Comparison of ENCODE assay signal across 8 mouse cellular contexts in genomic region chr8:70618888-70619334, GRCm38 (mm10). TPM values are rescaled to one million over a fixed set of nuclear protein-coding genes. Genes with fewer than 3 reads are reported as not detected.
DNase-seq lines count a peak whose midpoint lies in the region; ATAC-seq and TF ChIP-seq lines count a peak whose summit lies in the region.

No protein-coding gene starts in this region.

- peak; percentile 67 for DNase-seq in kidney, postnatal 0 days (ENCODE audit: low spot score)
- DNase-seq in kidney, adult 18-20 months: no peak
- peak; percentile 69 for DNase-seq in NIH3T3 (ENCODE audit: low read depth)
- DNase-seq in liver, embryonic 14.5 days (ENCODE audit: low read depth in 3 of 3, low spot score in 3 of 3): peak; percentile 76 to 89 (median 79)
- DNase-seq in spleen, adult 2 months (ENCODE audit: low read depth in 1 of 2, low spot score in 2 of 2): peak; percentile 88 to 90
- DNase-seq in left cerebral cortex, adult 2 months (ENCODE audit: extremely low spot score in 1 of 2, low spot score in 2 of 2): no peak
- DNase-seq in testis, postnatal 14 days (ENCODE audit: low spot score): no peak

- H3K27ac ChIP-seq in kidney, postnatal 0 days: no peak overlapping the region
- peak overlapping the region; percentile 61 for H3K27ac ChIP-seq in liver, embryonic 14.5 days
- H3K27ac ChIP-seq in spleen, adult 2 months (ENCODE audit: insufficient read depth, low read length): peak overlapping the region; percentile 84
- no peak overlapping the region for H3K27ac ChIP-seq in left cerebral cortex, adult 2 months

- H3K27me3 ChIP-seq in kidney, postnatal 0 days (ENCODE audit: insufficient read depth, low read length): no peaks in the 10 kb centered on the region
- H3K27me3 ChIP-seq in liver, embryonic 14.5 days (ENCODE audit: control insufficient read depth, insufficient read depth, low read length): no peaks in the 10 kb centered on the region
- H3K27me3 ChIP-seq in spleen, adult 2 months (ENCODE audit: control insufficient read depth, insufficient read depth, low read length): no peaks in the 10 kb centered on the region

- ATAC-seq in kidney, postnatal 0 days (replicated peaks; ENCODE audit: low FRiP score, low read depth): peak; percentile 83
- peak; percentile 85 for ATAC-seq in granulocyte monocyte progenitor cell, adult 5-6 weeks (replicated peaks; ENCODE audit: poor library complexity, severe bottlenecking)
- ATAC-seq in liver, embryonic 14.5 days (ENCODE audit: insufficient read depth): peak; percentile 83

- no peaks in the 10 kb centered on the region for H3K36me3 ChIP-seq in kidney, postnatal 0 days (ENCODE audit: insufficient read depth, low read length)
- no peaks in the 10 kb centered on the region for H3K36me3 ChIP-seq in liver, embryonic 14.5 days (replicated peaks; ENCODE audit: control insufficient read depth, insufficient read depth, low read depth)
- no peaks in the 10 kb centered on the region for H3K36me3 ChIP-seq in spleen, adult 2 months (ENCODE audit: control insufficient read depth, insufficient read depth, low read length)

- H3K4me3 ChIP-seq in kidney, postnatal 0 days (replicated peaks; ENCODE audit: low read depth, low read length): no peak overlapping the region
- 0 out of 4 replicates have a peak overlapping the region, but pooled peaks of 1 of the 2 experiments have one; percentile 5 for H3K4me3 ChIP-seq in liver, embryonic 14.5 days (ENCODE audit: insufficient read depth in 1 of 2, low read depth in 2 of 2, low read length in 2 of 2)
- H3K4me3 ChIP-seq in spleen, adult 2 months (ENCODE audit: extremely low read depth, insufficient read depth, insufficient read length): peak overlapping the region; percentile 26; the same call in 1 of the 2 replicates
- no peak overlapping the region for H3K4me3 ChIP-seq in left cerebral cortex, adult 2 months

- TF ChIP-seq POLR2A in spleen, adult 2 months (IDR thresholded peaks at IDR 0.05; ENCODE audit: low read depth, low read length): 0 out of 2 replicates have a peak, but pooled peaks have one; percentile 11

- H3K4me1 ChIP-seq in kidney, postnatal 0 days (replicated peaks; ENCODE audit: insufficient read depth, low read length): no peaks in the 10 kb centered on the region
- peaks cover 57 to 66% of the 10 kb centered on the region in 2 experiments for H3K4me1 ChIP-seq in liver, embryonic 14.5 days (replicated peaks; ENCODE audit: control insufficient read depth in 2 of 2, insufficient read depth in 2 of 2, low read length in 1 of 2)
- H3K4me1 ChIP-seq in spleen, adult 2 months (ENCODE audit: control insufficient read depth, insufficient read depth, insufficient read length): peaks cover 29% of the 10 kb centered on the region; the same call in 1 of the 2 replicates

- intact Hi-C loops in left cerebral cortex, adult 2 months (cut with DNase I): no loop called here

- WGBS in kidney, postnatal 0 days: 21% methylated on average over 9 of the region's 9 CpGs
- 1% methylated on average over 9 of the region's 9 CpGs for WGBS in liver, embryonic 14.5 days (ENCODE audit: insufficient replicate concordance)
- 7% methylated on average over 9 of the region's 9 CpGs for WGBS in spleen, adult 2 months

- TF ChIP-seq CTCF in kidney, postnatal 0 days (IDR thresholded peaks at IDR 0.05; ENCODE audit: low read depth): no peak
- TF ChIP-seq CTCF in liver, embryonic 14.5 days (IDR thresholded peaks at IDR 0.05; ENCODE audit: low read depth): no peak
- TF ChIP-seq CTCF in spleen, adult 2 months (IDR thresholded peaks at IDR 0.05; ENCODE audit: extremely low read depth, insufficient read depth, insufficient read length, insufficient replicate concordance): no peak
- no peak for TF ChIP-seq CTCF in left cerebral cortex, adult 2 months (IDR thresholded peaks at IDR 0.05)

- no peaks in the 10 kb centered on the region for H3K9me3 ChIP-seq in kidney, postnatal 0 days (replicated peaks; ENCODE audit: low read length)
- no peaks in the 10 kb centered on the region for H3K9me3 ChIP-seq in liver, embryonic 14.5 days (ENCODE audit: control insufficient read depth, low read length)

- H3K9ac ChIP-seq in kidney, postnatal 0 days (ENCODE audit: low read depth, low read length): no peak overlapping the region
- no peak overlapping the region for H3K9ac ChIP-seq in liver, embryonic 14.5 days (replicated peaks)

- TF ChIP-seq EP300 in liver, embryonic 14.5 days (IDR thresholded peaks at IDR 0.05; ENCODE audit: low read depth): no peak; the same call in 1 of the 2 replicates

- H3K4me2 ChIP-seq in kidney, postnatal 0 days (ENCODE audit: low read length): no peak overlapping the region
- H3K4me2 ChIP-seq in liver, embryonic 14.5 days (ENCODE audit: low read depth): peak overlapping the region; percentile 54

RNA-seq across cellular contexts. Expression of gene Lrrc25, which starts 3.0 kb away (rescaled TPM):
- 1.9 and 2.8 TPM in 2 replicates for polyA plus RNA-seq in kidney, postnatal 0 days (2015; fragmentation: Nextera tagmentation; extraction: Ambion mirVana)
- total RNA-seq in granulocyte monocyte progenitor cell, adult 5-6 weeks (2014; fragmentation: Nextera tagmentation): 2.9 and 5.2 TPM in 2 replicates
- 1.1 and 3.1 TPM in 2 replicates for total RNA-seq in granulocyte monocyte progenitor cell, adult 5-6 weeks (2017)
- polyA plus RNA-seq in liver, embryonic 14.5 days (2012; rRNA removed): 4.3 and 5.3 TPM in 2 replicates
- polyA plus RNA-seq in liver, embryonic 14.5 days (2014; fragmentation: Nextera tagmentation; extraction: Ambion mirVana): 4.7 TPM in 2 replicates
- polyA plus RNA-seq in spleen, adult 2 months (2012; rRNA removed): 41.6 and 53.1 TPM in 2 replicates
- under 1 TPM; 0.70 to 0.96 TPM for total RNA-seq in left cerebral cortex, adult 2 months (2021)

RNA-seq across cellular contexts. Expression of gene Ssbp4, which starts 10.2 kb away (rescaled TPM):
- 166 and 188 TPM in 2 replicates for polyA plus RNA-seq in kidney, postnatal 0 days (2015; fragmentation: Nextera tagmentation; extraction: Ambion mirVana)
- 53.8 and 75.4 TPM in 2 replicates for total RNA-seq in granulocyte monocyte progenitor cell, adult 5-6 weeks (2014; fragmentation: Nextera tagmentation)
- 35.2 and 87.9 TPM in 2 replicates for total RNA-seq in granulocyte monocyte progenitor cell, adult 5-6 weeks (2017)
- 36.3 and 50.8 TPM in 2 replicates for polyA plus RNA-seq in liver, embryonic 14.5 days (2012; rRNA removed)
- polyA plus RNA-seq in liver, embryonic 14.5 days (2014; fragmentation: Nextera tagmentation; extraction: Ambion mirVana): 49.5 and 61.7 TPM in 2 replicates
- 168 and 256 TPM in 2 replicates for polyA plus RNA-seq in spleen, adult 2 months (2012; rRNA removed)
- total RNA-seq in left cerebral cortex, adult 2 months (2021): 100 to 1,000 TPM; 221 to 261 TPM

RNA-seq across cellular contexts. Expression of gene Gdf15, which starts 13.3 kb away (rescaled TPM):
- 3.0 and 3.2 TPM in 2 replicates for polyA plus RNA-seq in kidney, postnatal 0 days (2015; fragmentation: Nextera tagmentation; extraction: Ambion mirVana)
- not detected in 2 replicates for total RNA-seq in granulocyte monocyte progenitor cell, adult 5-6 weeks (2014; fragmentation: Nextera tagmentation)
- 0.67 TPM in 1 of 2 replicates, not detected in the other for total RNA-seq in granulocyte monocyte progenitor cell, adult 5-6 weeks (2017)
- polyA plus RNA-seq in liver, embryonic 14.5 days (2012; rRNA removed): 6.3 and 9.0 TPM in 2 replicates
- 1.2 and 2.8 TPM in 2 replicates for polyA plus RNA-seq in liver, embryonic 14.5 days (2014; fragmentation: Nextera tagmentation; extraction: Ambion mirVana)
- polyA plus RNA-seq in spleen, adult 2 months (2012; rRNA removed): 5.2 and 6.0 TPM in 2 replicates
- not detected for total RNA-seq in left cerebral cortex, adult 2 months (2021)

RNA-seq across cellular contexts. Expression of gene Isyna1, which starts 24.7 kb away (rescaled TPM):
- polyA plus RNA-seq in kidney, postnatal 0 days (2015; fragmentation: Nextera tagmentation; extraction: Ambion mirVana): 166 and 169 TPM in 2 replicates
- total RNA-seq in granulocyte monocyte progenitor cell, adult 5-6 weeks (2014; fragmentation: Nextera tagmentation): 30.8 and 66.6 TPM in 2 replicates
- 35.2 and 38.6 TPM in 2 replicates for total RNA-seq in granulocyte monocyte progenitor cell, adult 5-6 weeks (2017)
- 61.3 and 62.4 TPM in 2 replicates for polyA plus RNA-seq in liver, embryonic 14.5 days (2012; rRNA removed)
- 30.2 and 34.2 TPM in 2 replicates for polyA plus RNA-seq in liver, embryonic 14.5 days (2014; fragmentation: Nextera tagmentation; extraction: Ambion mirVana)
- polyA plus RNA-seq in spleen, adult 2 months (2012; rRNA removed): 136 and 189 TPM in 2 replicates
- total RNA-seq in left cerebral cortex, adult 2 months (2021): 10 to 100 TPM; 52.9 to 55.3 TPM

RNA-seq across cellular contexts. Expression of gene Pgpep1, which starts 41.3 kb away (rescaled TPM):
- polyA plus RNA-seq in kidney, postnatal 0 days (2015; fragmentation: Nextera tagmentation; extraction: Ambion mirVana): 84.2 and 87.5 TPM in 2 replicates
- 8.5 and 31.0 TPM in 2 replicates for total RNA-seq in granulocyte monocyte progenitor cell, adult 5-6 weeks (2014; fragmentation: Nextera tagmentation)
- total RNA-seq in granulocyte monocyte progenitor cell, adult 5-6 weeks (2017): 6.5 and 6.9 TPM in 2 replicates
- polyA plus RNA-seq in liver, embryonic 14.5 days (2012; rRNA removed): 7.6 and 8.6 TPM in 2 replicates
- polyA plus RNA-seq in liver, embryonic 14.5 days (2014; fragmentation: Nextera tagmentation; extraction: Ambion mirVana): 19.8 and 23.5 TPM in 2 replicates
- polyA plus RNA-seq in spleen, adult 2 months (2012; rRNA removed): 18.2 and 22.2 TPM in 2 replicates
- 10 to 100 TPM; 15.5 to 17.5 TPM for total RNA-seq in left cerebral cortex, adult 2 months (2021)

Comparison
In these comparisons a context has a peak if more than half of its experiments do, and no peak if none do; other contexts are left out.
1. DNase-seq: peak in kidney, postnatal 0 days (single experiment), NIH3T3 (single experiment), liver, embryonic 14.5 days (3 of 3) and spleen, adult 2 months (2 of 2); none in kidney, adult 18-20 months (single experiment), left cerebral cortex, adult 2 months (0 of 2) and testis, postnatal 14 days (single experiment).
2. H3K27ac ChIP-seq: peak in liver, embryonic 14.5 days (single experiment) and spleen, adult 2 months (single experiment); none in kidney, postnatal 0 days (single experiment) and left cerebral cortex, adult 2 months (single experiment).
3. Peak in every context shown above with its lines, with median percentiles within 50 percentile points of each other: ATAC-seq.